Mouse (Mus musculus): Measurements from ENCODE around the gene Adgrg3. TPM values are rescaled to one million over a fixed set of nuclear protein-coding genes. Genes with fewer than 3 reads are reported as not detected.

Adgrg3 gene
- polyA plus RNA-seq, 2 experiments = 5.8 to 8.3 TPM

- peaks cover 26% of the 10 kb centered on the region for H3K36me3 ChIP-seq (replicated peaks; ENCODE audit: control insufficient read depth, insufficient read depth, low read depth)
- ATAC-seq (ENCODE audit: insufficient read depth) (no peak), DNase-seq (ENCODE audit: low read depth in 3 of 3, low spot score in 3 of 3) (no peak)
- H3K4me2 ChIP-seq (ENCODE audit: low read depth) = no peak overlapping the region
- H3K4me3 ChIP-seq (ENCODE audit: insufficient read depth in 1 of 2, low read depth in 2 of 2, low read length in 2 of 2) = no peak overlapping the region
- no peaks in the 10 kb centered on the region for H3K9me3 ChIP-seq (ENCODE audit: control insufficient read depth, low read length)
- WGBS (ENCODE audit: insufficient replicate concordance) = 43% methylated on average over 6 of the region's 6 CpGs
- no peak overlapping the region for H3K9ac ChIP-seq (replicated peaks)
- H3K4me1 ChIP-seq (replicated peaks; ENCODE audit: control insufficient read depth in 2 of 2, insufficient read depth in 2 of 2, low read length in 1 of 2) = peaks cover 18 to 51% of the 10 kb centered on the region in 2 experiments
- no peak for TF ChIP-seq EP300 (IDR thresholded peaks at IDR 0.05; ENCODE audit: low read depth)
- TF ChIP-seq CTCF (IDR thresholded peaks at IDR 0.05; ENCODE audit: low read depth) = no peak
- H3K27me3 ChIP-seq (ENCODE audit: control insufficient read depth, insufficient read depth, low read length) = no peaks in the 10 kb centered on the region
- H3K27ac ChIP-seq = no peak overlapping the region
These were observed 17.5 kb upstream of the Adgrg3 start for GRCm38 (mm10) chr8:94999956-95000355.

GRCm38 (mm10) chr8:95000684-95001083 is 16.8 kb upstream of the Adgrg3 start:
- no peak overlapping the region for H3K4me2 ChIP-seq (ENCODE audit: low read depth)
- peaks cover 30% of the 10 kb centered on the region for H3K36me3 ChIP-seq (replicated peaks; ENCODE audit: control insufficient read depth, insufficient read depth, low read depth)
- ATAC-seq (ENCODE audit: insufficient read depth) (peak; percentile 14; the same call in 1 of the 2 replicates), DNase-seq (ENCODE audit: low read depth in 3 of 3, low spot score in 3 of 3) (peak; percentile 57 to 84 (median 64))
- H3K9me3 ChIP-seq (ENCODE audit: control insufficient read depth, low read length) = no peaks in the 10 kb centered on the region
- 16% methylated on average over 5 of the region's 5 CpGs for WGBS (ENCODE audit: insufficient replicate concordance)
- peak overlapping the region; percentile 34 for H3K27ac ChIP-seq
- peaks cover 18 to 51% of the 10 kb centered on the region in 2 experiments for H3K4me1 ChIP-seq (replicated peaks; ENCODE audit: control insufficient read depth in 2 of 2, insufficient read depth in 2 of 2, low read length in 1 of 2)
- no peak overlapping the region for H3K9ac ChIP-seq (replicated peaks)
- TF ChIP-seq EP300 (IDR thresholded peaks at IDR 0.05; ENCODE audit: low read depth) = no peak
- no peak for TF ChIP-seq CTCF (IDR thresholded peaks at IDR 0.05; ENCODE audit: low read depth)
- H3K27me3 ChIP-seq (ENCODE audit: control insufficient read depth, insufficient read depth, low read length) = no peaks in the 10 kb centered on the region
- no peak overlapping the region for H3K4me3 ChIP-seq (ENCODE audit: insufficient read depth in 1 of 2, low read depth in 2 of 2, low read length in 2 of 2)

GRCm38 (mm10) chr8:95001165-95001564 is 16.3 kb upstream of the Adgrg3 start:
- peaks cover 32% of the 10 kb centered on the region for H3K36me3 ChIP-seq (replicated peaks; ENCODE audit: control insufficient read depth, insufficient read depth, low read depth)
- H3K9ac ChIP-seq (replicated peaks) = no peak overlapping the region
- no peak for TF ChIP-seq CTCF (IDR thresholded peaks at IDR 0.05; ENCODE audit: low read depth)
- no peak for TF ChIP-seq EP300 (IDR thresholded peaks at IDR 0.05; ENCODE audit: low read depth)
- WGBS (ENCODE audit: insufficient replicate concordance) = 48% methylated on average over 5 of the region's 5 CpGs
- no peak overlapping the region; the same call in none of the 2 replicates for H3K27ac ChIP-seq
- H3K4me1 ChIP-seq (replicated peaks; ENCODE audit: control insufficient read depth in 2 of 2, insufficient read depth in 2 of 2, low read length in 1 of 2) = peaks cover 18 to 51% of the 10 kb centered on the region in 2 experiments
- ATAC-seq (ENCODE audit: insufficient read depth) (peak; percentile 21; the same call in 1 of the 2 replicates), DNase-seq (ENCODE audit: low read depth in 3 of 3, low spot score in 3 of 3) (no peak)
- H3K9me3 ChIP-seq (ENCODE audit: control insufficient read depth, low read length) = no peaks in the 10 kb centered on the region
- no peak overlapping the region for H3K4me3 ChIP-seq (ENCODE audit: insufficient read depth in 1 of 2, low read depth in 2 of 2, low read length in 2 of 2)
- no peak overlapping the region for H3K4me2 ChIP-seq (ENCODE audit: low read depth)
- no peaks in the 10 kb centered on the region for H3K27me3 ChIP-seq (ENCODE audit: control insufficient read depth, insufficient read depth, low read length)

- H3K27me3 ChIP-seq (ENCODE audit: control insufficient read depth, insufficient read depth, low read length) = no peaks in the 10 kb centered on the region
- H3K9me3 ChIP-seq (ENCODE audit: control insufficient read depth, low read length) = no peaks in the 10 kb centered on the region
- H3K27ac ChIP-seq = no peak overlapping the region
- 4% methylated on average over 7 of the region's 7 CpGs for whole genome bisulfite sequencing (ENCODE audit: insufficient replicate concordance)
- peak; percentile 100 for TF ChIP-seq CTCF (IDR thresholded peaks at IDR 0.05; ENCODE audit: low read depth)
- TF ChIP-seq EP300 (IDR thresholded peaks at IDR 0.05; ENCODE audit: low read depth) = no peak; the same call in 1 of the 2 replicates
- H3K4me2 ChIP-seq (ENCODE audit: low read depth) = no peak overlapping the region
- ATAC-seq (ENCODE audit: insufficient read depth) (peak; percentile 69), DNase-seq (ENCODE audit: low read depth in 3 of 3, low spot score in 3 of 3) (peak; percentile 71 to 84 (median 74))
- peaks cover 18 to 51% of the 10 kb centered on the region in 2 experiments for H3K4me1 ChIP-seq (replicated peaks; ENCODE audit: control insufficient read depth in 2 of 2, insufficient read depth in 2 of 2, low read length in 1 of 2)
- peaks cover 37% of the 10 kb centered on the region for H3K36me3 ChIP-seq (replicated peaks; ENCODE audit: control insufficient read depth, insufficient read depth, low read depth)
- no peak overlapping the region for H3K4me3 ChIP-seq (ENCODE audit: insufficient read depth in 1 of 2, low read depth in 2 of 2, low read length in 2 of 2)
- H3K9ac ChIP-seq (replicated peaks) = no peak overlapping the region
These were observed 15.8 kb upstream of the Adgrg3 start for GRCm38 (mm10) chr8:95001655-95002054.

GRCm38 (mm10) chr8:95002089-95002655 is 15.3 kb upstream of the Adgrg3 start:
- no peak overlapping the region for H3K4me2 ChIP-seq (ENCODE audit: low read depth)
- no peak overlapping the region for H3K4me3 ChIP-seq (ENCODE audit: insufficient read depth in 1 of 2, low read depth in 2 of 2, low read length in 2 of 2)
- no peaks in the 10 kb centered on the region for H3K9me3 ChIP-seq (ENCODE audit: control insufficient read depth, low read length)
- DNase-seq (ENCODE audit: low read depth in 3 of 3, low spot score in 3 of 3) (no peak), ATAC-seq (ENCODE audit: insufficient read depth) (peak; percentile 12; the same call in 1 of the 2 replicates)
- H3K4me1 ChIP-seq (replicated peaks; ENCODE audit: control insufficient read depth in 2 of 2, insufficient read depth in 2 of 2, low read length in 1 of 2) = peaks cover 18 to 47% of the 10 kb centered on the region in 2 experiments
- 44% methylated on average over 8 of the region's 8 CpGs for WGBS (ENCODE audit: insufficient replicate concordance)
- no peak overlapping the region for H3K27ac ChIP-seq
- no peaks in the 10 kb centered on the region for H3K27me3 ChIP-seq (ENCODE audit: control insufficient read depth, insufficient read depth, low read length)
- TF ChIP-seq EP300 (IDR thresholded peaks at IDR 0.05; ENCODE audit: low read depth) = no peak
- TF ChIP-seq CTCF (IDR thresholded peaks at IDR 0.05; ENCODE audit: low read depth) = no peak
- H3K9ac ChIP-seq (replicated peaks) = no peak overlapping the region
- peaks cover 42% of the 10 kb centered on the region for H3K36me3 ChIP-seq (replicated peaks; ENCODE audit: control insufficient read depth, insufficient read depth, low read depth)
